Mouse (Mus musculus) midbrain, embryonic 16.5 days (tissue): Measurements from ENCODE around the gene Dbn1. TPM values are rescaled to one million over a fixed set of nuclear protein-coding genes. Genes with fewer than 3 reads are reported as not detected.
"Not testable (repeated sequence)": the region's sequence is repeated elsewhere in the genome, so short reads cannot be mapped to it uniquely, and the experiment has no call there.

Source experiments
- ATAC-seq: fragments of 200-750 bp; cut with Nextera tagmentation; 2 replicates; pipeline ENCODE4 v1.8.0; 2017; ENCODE audit warnings: moderate TSS enrichment
- H3K27ac ChIP-seq: fragments of 300-500 bp; sonication (generic); 2 replicates; pipeline ENCODE4 v1.5.1; 2014; ENCODE audit warnings: mild to moderate bottlenecking, low read length, mixed read lengths
- H3K27me3 ChIP-seq: fragments of 300-500 bp; sonication (generic); 2 replicates; pipeline ENCODE4 v1.6.1; 2014; ENCODE audit warnings: low read depth, low read length, mixed read lengths; ENCODE audit not compliant: control insufficient read depth, insufficient read depth
- H3K36me3 ChIP-seq: fragments of 300-500 bp; sonication (generic); 2 replicates; pipeline ENCODE4 v1.6.1; 2014; ENCODE audit warnings: mild to moderate bottlenecking, low read length, moderate library complexity, mixed read lengths; ENCODE audit not compliant: control insufficient read depth, insufficient read depth
- H3K4me1 ChIP-seq: fragments of 300-500 bp; sonication (generic); 2 replicates; pipeline ENCODE4 v1.6.1; 2014; ENCODE audit warnings: mild to moderate bottlenecking, low read length, mixed read lengths; ENCODE audit not compliant: control insufficient read depth, insufficient read depth
- H3K4me2 ChIP-seq: fragments of 300-500 bp; sonication (generic); 2 replicates; pipeline ENCODE4 v1.6.1; 2014; ENCODE audit warnings: mild to moderate bottlenecking, low read length, mixed read lengths
- H3K4me3 ChIP-seq: fragments of 300-500 bp; sonication (generic); 2 replicates; pipeline ENCODE4 v1.5.1; 2014; ENCODE audit warnings: low read depth, mild to moderate bottlenecking, low read length, moderate library complexity, mixed read lengths
- H3K9ac ChIP-seq: fragments of 300-500 bp; sonication (generic); 2 replicates; pipeline ENCODE4 v1.6.1; 2014; ENCODE audit warnings: low read depth, low read length, mixed read lengths
- H3K9me3 ChIP-seq: fragments of 300-500 bp; sonication (generic); replicated peaks from 2 replicates; pipeline ENCODE4 v1.6.1; 2014; ENCODE audit warnings: mild to moderate bottlenecking, low read length, mixed read lengths; ENCODE audit not compliant: control insufficient read depth, poor library complexity, severe bottlenecking
- WGBS: fragments of 180-500 bp; shearing (Covaris S2); extraction: QIAGEN DNeasy Blood & Tissue Kit; methylation state at CpG from one replicate; pipeline ENCODE4 v1.1.7; 2014; 5-methylcytosine and 5-hydroxymethylcytosine counted together
- polyA plus RNA-seq: library from polyadenylated mRNA; unstranded; fragments of >200 nt; fragmentation: Nextera tagmentation; extraction: Ambion mirVana; gene quantifications from 2 replicates; pipeline ENCODE4 v1.2.1, GENCODE M21; 2015

The Dbn1 gene
- polyA plus RNA-seq, 1 experiment from 2014 or later = 617 TPM

DNA sequence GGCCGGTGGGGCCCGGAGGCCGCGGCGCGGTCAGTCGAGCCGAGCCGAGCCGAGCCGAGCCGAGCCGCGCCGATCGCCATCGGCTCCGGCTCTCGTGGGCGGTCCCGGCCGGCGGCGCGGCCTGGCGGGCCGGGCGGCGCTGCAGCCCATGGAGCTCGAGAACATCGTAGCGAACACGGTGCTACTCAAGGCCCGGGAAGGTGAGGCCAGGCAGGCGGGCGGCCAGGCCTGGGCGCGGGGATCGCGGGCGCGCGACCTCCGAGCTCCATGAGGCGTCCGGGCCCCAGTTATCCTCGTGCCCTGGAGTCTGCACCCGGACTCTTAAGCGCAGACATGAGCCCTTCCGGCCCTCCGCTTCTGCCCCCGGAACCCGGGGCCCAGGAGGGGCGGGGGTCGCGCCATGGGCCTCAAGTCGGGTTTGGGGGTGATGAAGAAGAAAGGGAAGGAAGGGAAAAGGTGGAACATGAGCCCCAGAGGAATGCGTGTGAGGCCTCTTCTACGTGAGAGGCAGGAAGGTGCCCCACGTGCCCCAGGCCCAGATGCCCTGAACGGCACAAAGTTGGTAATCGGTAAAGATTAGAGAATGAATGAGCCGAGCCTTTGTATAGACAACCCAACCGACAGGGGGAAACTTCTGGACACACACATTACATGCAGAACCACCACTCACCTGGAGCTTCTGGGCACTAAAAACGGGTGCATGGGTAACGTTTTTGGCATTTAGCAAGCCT, 42.4 kb downstream of the Dbn1 start:
- peaks cover 1% of the 10 kb centered on the region; the same call in 1 of the 2 replicates for H3K36me3 ChIP-seq
- WGBS = under 1% methylated on average over 46 of the region's 66 CpGs
- H3K4me1 ChIP-seq = peaks cover 23% of the 10 kb centered on the region
- peak overlapping the region; percentile 90 for H3K27ac ChIP-seq
- H3K9me3 ChIP-seq = no peaks in the 10 kb centered on the region
- peak overlapping the region; percentile 90 for H3K4me2 ChIP-seq
- peak overlapping the region; percentile 80 for H3K4me3 ChIP-seq
- no peaks in the 10 kb centered on the region for H3K27me3 ChIP-seq
- H3K9ac ChIP-seq = peak overlapping the region; percentile 93
- ATAC-seq = no peak; the same call in 1 of the 2 replicates

DNA sequence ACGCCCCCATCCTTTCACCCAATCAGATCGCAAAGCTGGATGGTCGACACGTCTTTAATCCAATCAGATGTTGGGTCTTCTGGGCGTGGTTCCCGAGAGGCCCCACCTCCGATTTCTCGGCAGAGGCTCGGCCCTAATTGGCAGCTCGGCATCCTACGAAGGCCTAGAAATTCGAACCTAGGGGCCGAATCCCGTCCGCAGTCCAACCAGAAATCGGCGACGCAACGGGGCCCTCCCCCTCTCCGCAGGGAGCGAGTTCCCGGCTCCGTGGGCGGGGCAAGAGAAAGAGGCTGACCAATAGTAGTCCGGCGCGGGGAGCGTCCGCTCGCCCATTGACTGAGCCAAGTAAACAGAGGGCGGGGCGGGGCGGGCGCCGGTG, 43.0 kb downstream of the Dbn1 start, which contains the start of gene Grk6:
Gene Grk6 (plus strand): TSS at position 136 of the 379 bp plus-strand sequence.
- no peaks in the 10 kb centered on the region for H3K27me3 ChIP-seq

DNA sequence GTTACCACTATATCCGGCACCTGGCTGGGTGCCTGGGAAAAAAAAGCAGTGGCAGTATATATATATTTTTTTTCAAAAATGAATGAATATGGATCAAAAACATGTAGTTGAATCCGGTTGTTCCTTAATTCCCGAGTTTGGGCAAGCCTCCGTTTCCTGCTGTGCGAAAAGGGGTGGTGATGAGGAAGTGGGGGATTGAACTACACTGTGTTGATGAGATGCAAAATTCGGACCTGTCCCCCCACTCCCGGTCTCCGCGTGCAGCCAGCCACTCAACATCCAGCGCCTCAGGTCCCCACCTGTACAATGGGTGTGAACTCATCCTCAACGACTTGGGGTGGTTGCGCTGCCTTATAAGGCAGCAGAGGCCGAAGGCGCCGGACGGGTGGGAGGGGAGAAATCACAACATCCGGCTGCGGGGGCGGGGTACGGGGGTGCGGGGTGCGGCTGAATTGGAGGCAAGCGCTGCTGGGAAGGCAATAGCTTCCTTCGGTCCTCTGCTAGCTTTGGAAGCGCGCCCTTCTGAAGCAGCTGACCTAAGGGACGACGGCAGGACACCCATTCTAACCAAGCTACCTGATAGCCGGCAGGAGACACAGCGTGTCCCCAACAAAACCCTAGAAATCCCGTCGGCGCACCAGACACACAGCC, 43.5 kb downstream of the Dbn1 start:
- H3K4me3 ChIP-seq = peak overlapping the region; percentile 80
- WGBS = under 1% methylated on average over 33 of the region's 33 CpGs
- peak; percentile 80 for ATAC-seq
- no peaks in the 10 kb centered on the region for H3K9me3 ChIP-seq
- H3K9ac ChIP-seq = peak overlapping the region; percentile 71
- no peaks in the 10 kb centered on the region for H3K36me3 ChIP-seq
- H3K4me2 ChIP-seq = peak overlapping the region; percentile 62
- no peaks in the 10 kb centered on the region for H3K27me3 ChIP-seq
- peaks cover 23% of the 10 kb centered on the region for H3K4me1 ChIP-seq
- peak overlapping the region; percentile 96 for H3K27ac ChIP-seq

More for the DNA sequence above, 43.0 kb downstream of the Dbn1 start, which contains the start of gene Grk6:
- Histone ChIP-seq H3K9ac (peak within 1 kb of the TSS; percentile 93), H3K27ac (peak within 1 kb of the TSS; percentile 96), H3K9me3 (no peaks in the 10 kb centered on the region), H3K4me1 (peaks cover 23% of the 10 kb centered on the region), H3K4me3 (peak within 1 kb of the TSS; percentile 80), H3K36me3 (no peaks in the 10 kb centered on the region), H3K4me2 (peak within 1 kb of the TSS; percentile 90)
- peak; percentile 97 for ATAC-seq
- under 1% methylated on average over 29 of the region's 35 CpGs for WGBS

DNA sequence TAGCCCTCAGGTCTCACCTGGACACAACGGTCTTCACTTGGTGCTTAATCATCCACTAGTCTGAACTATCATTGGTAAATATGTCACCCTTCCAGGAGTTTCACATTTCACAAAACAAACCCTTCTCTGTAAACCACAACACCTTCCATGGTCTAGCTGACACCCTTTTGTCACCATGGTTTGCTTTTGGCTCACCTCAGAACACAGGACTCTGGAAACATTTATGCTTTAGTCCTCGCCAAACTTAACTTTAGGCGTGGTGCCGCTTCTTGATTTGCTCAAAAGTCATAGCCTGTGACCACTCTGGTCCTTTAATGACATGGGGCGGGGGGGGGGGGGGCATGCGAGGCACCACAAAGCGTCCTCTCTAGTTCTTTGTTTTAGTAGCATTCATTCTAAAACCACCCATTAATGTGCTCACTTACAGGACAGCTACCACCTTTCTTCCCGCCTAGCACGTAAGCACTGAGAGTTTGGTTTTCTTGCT, 44.1 kb downstream of the Dbn1 start:
- Histone ChIP-seq H3K9me3 (no peaks in the 10 kb centered on the region), H3K9ac (peak overlapping the region; percentile 71)
- ATAC-seq = no peak

DNA sequence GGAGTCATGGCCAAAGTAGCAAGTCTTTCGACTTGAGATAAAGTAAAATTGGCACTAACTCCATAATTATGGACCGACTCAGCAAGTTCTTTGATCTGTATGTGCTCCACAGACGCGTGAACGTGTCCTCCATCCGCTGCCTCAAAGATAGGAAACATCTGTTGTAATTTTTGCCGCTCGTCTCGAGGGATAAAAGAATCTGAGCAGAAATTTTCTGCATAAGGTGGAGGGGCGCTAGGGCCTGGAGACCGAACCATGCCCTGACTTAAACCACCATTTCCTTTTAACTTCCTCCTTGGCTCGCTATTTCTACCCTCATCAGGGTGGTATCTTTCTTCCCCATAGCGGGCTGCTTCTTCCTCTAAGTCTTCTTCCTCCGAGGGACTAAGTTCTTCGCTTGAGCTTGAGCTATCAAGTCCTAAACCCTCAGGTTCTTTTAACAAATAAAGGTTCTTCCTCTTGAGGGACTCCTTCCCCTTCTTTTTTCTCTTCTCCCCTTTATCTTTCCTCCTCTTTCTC, 50.7 kb downstream of the Dbn1 start:
- H3K4me1 ChIP-seq, H3K9me3 ChIP-seq, H3K4me3 ChIP-seq, H3K4me2 ChIP-seq, H3K27ac ChIP-seq, ATAC-seq, H3K36me3 ChIP-seq, H3K9ac ChIP-seq, H3K27me3 ChIP-seq: not testable (repeated sequence)
- 92% methylated on average over 14 of the region's 15 CpGs for WGBS

More for the DNA sequence above, 44.1 kb downstream of the Dbn1 start:
- H3K27ac ChIP-seq = peak overlapping the region; percentile 96
- H3K4me3 ChIP-seq = peak overlapping the region; percentile 80
- H3K4me1 ChIP-seq = peaks cover 23% of the 10 kb centered on the region
- H3K27me3 ChIP-seq = no peaks in the 10 kb centered on the region
- H3K4me2 ChIP-seq = peak overlapping the region; percentile 62
- H3K36me3 ChIP-seq = no peaks in the 10 kb centered on the region
- 43% methylated on average over 9 of the region's 9 CpGs for WGBS

DNA sequence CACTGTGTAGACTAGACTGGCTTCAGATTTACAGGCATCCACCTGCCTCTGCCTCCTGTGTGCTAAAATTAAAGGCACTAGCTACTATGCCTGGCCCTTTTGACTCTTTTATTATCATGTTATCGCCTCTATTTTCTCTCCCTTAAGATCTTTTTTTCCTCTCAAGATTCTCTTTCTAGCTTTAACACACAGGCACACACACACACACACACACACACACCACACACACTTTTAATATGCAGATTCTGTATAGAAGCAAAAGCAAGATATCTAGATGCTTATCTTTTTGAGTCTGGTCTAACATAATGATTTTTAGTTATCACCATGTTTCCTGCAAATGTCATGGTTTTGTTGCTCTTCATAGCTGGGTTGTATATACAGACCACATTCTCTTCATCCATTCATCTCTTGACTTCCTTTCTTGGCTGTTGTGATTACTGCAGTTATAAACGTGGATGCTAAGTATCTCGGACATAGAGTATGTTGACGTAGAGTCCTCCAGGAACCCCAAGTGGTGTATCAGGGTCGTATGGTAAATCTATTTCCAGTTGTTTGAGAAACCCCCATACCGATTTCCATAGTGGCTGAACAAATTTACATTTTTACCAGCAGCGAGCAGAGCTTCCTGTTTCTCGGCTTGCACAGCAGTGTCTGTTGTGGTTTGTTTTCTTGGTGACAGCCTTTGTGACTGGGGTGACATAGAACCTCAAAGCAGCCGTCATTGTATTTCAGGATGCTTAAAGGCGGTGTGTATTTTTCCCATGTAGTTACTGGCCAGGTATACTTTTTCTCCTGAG, 55.8 kb downstream of the Dbn1 start:
- Histone ChIP-seq H3K9me3 (no peaks in the 10 kb centered on the region; the same call in 1 of the 2 replicates), H3K4me3 (no peak overlapping the region), H3K27ac (no peak overlapping the region), H3K9ac (no peak overlapping the region), H3K36me3 (no peaks in the 10 kb centered on the region), H3K27me3 (no peaks in the 10 kb centered on the region), H3K4me1 (no peaks in the 10 kb centered on the region), H3K4me2 (no peak overlapping the region)
- WGBS = 82% methylated on average over 10 of the region's 10 CpGs
- no peak for ATAC-seq

DNA sequence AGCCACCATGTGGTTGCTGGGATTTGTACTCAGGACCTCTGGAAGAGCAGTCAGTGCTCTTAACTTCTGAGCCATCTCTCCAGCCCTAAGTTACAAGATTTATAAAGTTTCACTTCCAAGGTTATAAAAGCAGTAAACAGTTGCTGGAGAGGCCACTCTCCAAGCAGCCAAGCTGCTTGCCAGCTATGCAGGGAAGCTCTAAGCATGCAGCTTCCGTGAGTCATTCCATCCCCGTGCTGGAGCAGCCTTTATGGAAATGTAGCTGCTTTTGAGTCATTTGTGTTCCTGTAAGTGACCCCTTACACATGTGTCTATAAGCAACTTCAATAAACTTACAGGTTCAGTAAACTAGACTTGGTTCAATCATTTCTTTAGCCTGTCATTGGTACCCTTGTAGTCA, 57.3 kb downstream of the Dbn1 start:
- Histone ChIP-seq H3K36me3 (no peaks in the 10 kb centered on the region), H3K27ac (no peak overlapping the region), H3K4me3 (no peak overlapping the region), H3K9ac (no peak overlapping the region), H3K4me1 (no peaks in the 10 kb centered on the region), H3K9me3 (no peaks in the 10 kb centered on the region; the same call in 1 of the 2 replicates), H3K4me2 (no peak overlapping the region), H3K27me3 (no peaks in the 10 kb centered on the region)
- no peak for ATAC-seq
- 84% methylated on average over 2 of the region's 2 CpGs for WGBS

DNA sequence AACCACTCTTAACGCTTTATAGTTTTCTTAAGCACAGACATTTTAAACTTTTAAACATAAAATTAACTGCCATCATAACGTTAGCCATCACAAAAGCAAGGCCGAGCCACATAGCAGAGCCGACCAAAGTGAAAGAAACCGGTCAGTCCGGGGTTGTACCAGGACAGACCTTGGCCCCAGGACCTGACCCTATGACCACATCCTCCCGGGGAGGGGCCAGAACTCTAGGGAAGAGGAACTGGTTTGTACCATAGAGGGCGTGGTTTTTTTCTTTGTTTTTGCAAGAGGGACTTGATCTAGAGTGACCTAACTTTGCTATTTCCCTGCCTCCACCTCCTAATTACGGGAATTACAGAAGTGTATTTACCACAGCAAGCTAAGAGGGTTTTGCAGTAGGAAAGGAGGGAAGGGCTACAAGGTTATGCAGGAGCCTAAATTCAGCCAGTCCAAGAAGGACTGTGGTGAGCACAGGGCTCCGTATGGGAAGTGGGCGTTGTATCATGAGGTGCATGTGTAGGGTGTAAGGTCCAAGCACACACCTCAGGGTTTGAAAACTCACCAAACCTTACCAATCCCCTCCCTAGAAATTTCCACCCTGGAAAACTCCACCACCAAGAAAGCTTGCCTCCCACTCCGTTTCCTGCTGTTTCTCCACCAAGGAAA, 58.6 kb downstream of the Dbn1 start:
- ATAC-seq = no peak
- Histone ChIP-seq H3K4me1 (no peaks in the 10 kb centered on the region), H3K4me3 (no peak overlapping the region), H3K27me3 (no peaks in the 10 kb centered on the region), H3K9ac (no peak overlapping the region), H3K27ac (no peak overlapping the region), H3K36me3 (no peaks in the 10 kb centered on the region), H3K4me2 (no peak overlapping the region), H3K9me3 (no peaks in the 10 kb centered on the region; the same call in 1 of the 2 replicates)
- 78% methylated on average over 12 of the region's 12 CpGs for WGBS
